Mouse (Mus musculus): ENCODE measurements around the gene Map3k7cl. TPM values are rescaled to one million over a fixed set of nuclear protein-coding genes. Genes with fewer than 3 reads are reported as not detected.

Map3k7cl gene
- not detected in 2 replicates for polyA plus RNA-seq (2014; fragmentation: Nextera tagmentation; extraction: Ambion mirVana)

DNA sequence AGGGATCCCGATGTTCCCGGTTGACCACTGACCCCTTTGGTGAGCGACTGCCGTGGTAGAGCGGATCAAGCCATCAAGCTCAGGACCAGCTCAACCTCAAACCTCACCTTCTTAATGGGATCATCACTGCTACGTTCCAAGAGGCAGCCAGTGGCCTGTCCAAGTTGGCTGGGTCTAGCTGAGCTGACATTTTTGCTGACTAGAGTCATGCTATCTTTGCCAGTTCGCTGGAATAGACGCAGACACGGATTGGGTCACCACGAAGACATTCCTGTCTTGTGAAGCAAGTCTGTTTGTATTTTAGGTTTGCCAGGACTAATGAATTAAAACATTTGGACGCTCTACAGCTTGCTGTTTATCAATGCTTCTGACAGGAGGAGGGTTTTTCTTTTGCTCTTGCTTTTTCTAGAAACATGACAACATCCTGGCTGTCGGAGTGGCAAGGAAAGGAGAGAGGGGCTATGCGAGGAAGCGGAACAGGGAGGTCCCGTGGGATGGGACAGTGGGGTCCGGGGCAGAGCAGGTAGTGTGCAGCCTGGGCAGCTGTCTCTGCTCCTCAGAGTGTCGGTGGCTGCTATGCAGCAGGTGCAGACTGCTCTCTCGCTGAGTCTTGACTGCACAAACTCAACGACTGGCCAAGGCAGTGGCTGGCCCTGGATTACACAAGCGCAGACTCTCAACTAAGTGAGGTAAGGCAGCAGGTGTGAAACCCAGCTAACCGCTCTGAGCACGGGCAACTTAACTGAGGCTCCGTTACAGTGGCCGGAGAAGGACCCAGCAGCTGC, at the start of gene Map3k7cl:
TSS of gene Map3k7cl (plus strand) at position 424 of the 785 bp plus-strand sequence.
- ATAC-seq (ENCODE audit: low FRiP score), result no peak
- H3K4me1 ChIP-seq (ENCODE audit: control insufficient read depth, insufficient read depth, low read length), result no peaks in the 10 kb centered on the region
- WGBS, result 85% methylated on average over 24 of the region's 24 CpGs
- H3K27ac ChIP-seq (ENCODE audit: low read depth, low read length), result no peak within 1 kb of the TSS
- H3K4me3 ChIP-seq (ENCODE audit: low read depth, low read length), result no peak within 1 kb of the TSS
- H3K27me3 ChIP-seq (ENCODE audit: control insufficient read depth, insufficient read depth, low read length), result no peaks in the 10 kb centered on the region
- H3K36me3 ChIP-seq (ENCODE audit: control insufficient read depth, insufficient read depth, low read length), result no peaks in the 10 kb centered on the region
- no peak within 1 kb of the TSS for H3K9ac ChIP-seq (ENCODE audit: low read length)
- DNase-seq (ENCODE audit: low spot score, missing footprints), result no peak
- no peak within 1 kb of the TSS for H3K4me2 ChIP-seq
- H3K9me3 ChIP-seq (ENCODE audit: control insufficient read depth, low read length), result no peaks in the 10 kb centered on the region

DNA sequence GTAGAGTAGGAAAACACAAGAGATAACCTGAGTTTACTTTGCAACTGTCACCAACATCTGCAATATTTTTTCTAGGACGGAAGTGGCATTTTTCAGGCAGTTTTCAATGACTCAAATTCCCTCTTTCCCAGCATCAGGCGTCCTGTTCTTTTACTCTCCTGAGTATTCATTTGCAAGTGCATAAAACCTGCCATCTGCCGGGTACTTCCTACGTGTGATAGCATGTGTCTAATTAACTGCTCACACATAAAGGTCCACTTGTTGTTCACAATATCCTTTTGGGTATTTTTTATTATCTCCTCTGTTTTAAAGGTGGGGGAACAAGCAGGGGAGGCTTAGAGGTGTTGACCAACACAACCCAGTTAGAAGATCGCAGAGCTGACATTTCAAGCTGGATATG, 41.4 kb upstream of the Map3k7cl start:
- H3K4me3 ChIP-seq (ENCODE audit: low read depth, low read length), result no peak overlapping the region
- H3K9ac ChIP-seq (ENCODE audit: low read length), result no peak overlapping the region
- no peak for DNase-seq (ENCODE audit: low spot score, missing footprints)
- H3K27ac ChIP-seq (ENCODE audit: low read depth, low read length), result no peak overlapping the region
- no peak for ATAC-seq (ENCODE audit: low FRiP score)
- H3K4me2 ChIP-seq, result no peak overlapping the region
- H3K4me1 ChIP-seq (ENCODE audit: control insufficient read depth, insufficient read depth, low read length), result no peaks in the 10 kb centered on the region
- H3K36me3 ChIP-seq (ENCODE audit: control insufficient read depth, insufficient read depth, low read length), result no peaks in the 10 kb centered on the region
- WGBS, result 80% methylated on average over 5 of the region's 5 CpGs
- no peaks in the 10 kb centered on the region for H3K9me3 ChIP-seq (ENCODE audit: control insufficient read depth, low read length)
- no peaks in the 10 kb centered on the region for H3K27me3 ChIP-seq (ENCODE audit: control insufficient read depth, insufficient read depth, low read length)

DNA sequence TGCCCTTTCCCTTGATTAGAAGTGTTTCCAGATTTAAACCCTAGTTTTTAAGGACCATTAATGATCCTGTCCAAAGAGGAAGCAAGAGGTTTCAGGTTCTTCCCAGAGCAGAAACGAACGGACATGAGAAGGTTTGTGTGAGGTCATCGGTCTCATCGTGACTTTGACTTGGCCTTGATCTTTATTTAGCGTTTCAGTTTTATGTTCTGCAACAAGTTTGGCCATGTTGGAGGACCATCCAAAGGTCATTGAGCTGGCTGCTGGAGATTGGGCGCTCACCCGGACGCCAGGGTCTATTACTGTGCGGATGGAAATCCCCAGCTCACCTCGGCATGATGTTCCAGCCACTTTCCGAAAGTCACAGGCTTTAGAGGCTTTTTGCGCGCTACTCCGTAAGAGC, 40.8 kb upstream of the Map3k7cl start:
- no peaks in the 10 kb centered on the region for H3K27me3 ChIP-seq (ENCODE audit: control insufficient read depth, insufficient read depth, low read length)
- ATAC-seq (ENCODE audit: low FRiP score) (no peak), DNase-seq (ENCODE audit: low spot score, missing footprints) (no peak)
- no peaks in the 10 kb centered on the region for H3K36me3 ChIP-seq (ENCODE audit: control insufficient read depth, insufficient read depth, low read length)
- no peaks in the 10 kb centered on the region for H3K4me1 ChIP-seq (ENCODE audit: control insufficient read depth, insufficient read depth, low read length)
- no peak overlapping the region for H3K9ac ChIP-seq (ENCODE audit: low read length)
- no peak overlapping the region for H3K4me3 ChIP-seq (ENCODE audit: low read depth, low read length)
- H3K27ac ChIP-seq (ENCODE audit: low read depth, low read length), result no peak overlapping the region
- WGBS, result 94% methylated on average over 14 of the region's 14 CpGs
- no peaks in the 10 kb centered on the region for H3K9me3 ChIP-seq (ENCODE audit: control insufficient read depth, low read length)
- no peak overlapping the region for H3K4me2 ChIP-seq

DNA sequence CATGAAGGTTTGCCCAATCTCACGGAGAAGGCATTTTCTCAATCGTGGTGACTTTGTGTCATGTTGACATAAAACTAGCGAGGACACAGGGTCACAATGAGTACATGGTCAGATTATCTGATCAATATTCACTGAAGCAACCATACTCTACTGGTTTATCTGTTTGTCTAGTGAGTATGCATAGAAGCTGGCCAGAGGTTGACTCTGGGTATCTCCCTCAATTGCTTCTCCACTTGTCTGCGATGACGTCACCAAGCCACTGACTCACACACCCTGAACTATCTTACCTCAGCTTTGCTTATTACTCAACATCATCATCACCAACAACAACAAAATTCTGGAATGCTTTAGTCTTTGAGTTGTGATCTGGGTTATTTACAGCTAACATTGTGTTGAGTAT, 28.9 kb upstream of the Map3k7cl start:
- no peak overlapping the region for H3K4me3 ChIP-seq (ENCODE audit: low read depth, low read length)
- no peak overlapping the region for H3K27ac ChIP-seq (ENCODE audit: low read depth, low read length)
- WGBS, result 84% methylated on average over 5 of the region's 5 CpGs
- no peaks in the 10 kb centered on the region for H3K27me3 ChIP-seq (ENCODE audit: control insufficient read depth, insufficient read depth, low read length)
- ATAC-seq (ENCODE audit: low FRiP score) (no peak), DNase-seq (ENCODE audit: low spot score, missing footprints) (no peak)
- no peak overlapping the region for H3K4me2 ChIP-seq
- H3K4me1 ChIP-seq (ENCODE audit: control insufficient read depth, insufficient read depth, low read length), result no peaks in the 10 kb centered on the region
- no peaks in the 10 kb centered on the region for H3K36me3 ChIP-seq (ENCODE audit: control insufficient read depth, insufficient read depth, low read length)
- no peaks in the 10 kb centered on the region for H3K9me3 ChIP-seq (ENCODE audit: control insufficient read depth, low read length)
- no peak overlapping the region for H3K9ac ChIP-seq (ENCODE audit: low read length)

DNA sequence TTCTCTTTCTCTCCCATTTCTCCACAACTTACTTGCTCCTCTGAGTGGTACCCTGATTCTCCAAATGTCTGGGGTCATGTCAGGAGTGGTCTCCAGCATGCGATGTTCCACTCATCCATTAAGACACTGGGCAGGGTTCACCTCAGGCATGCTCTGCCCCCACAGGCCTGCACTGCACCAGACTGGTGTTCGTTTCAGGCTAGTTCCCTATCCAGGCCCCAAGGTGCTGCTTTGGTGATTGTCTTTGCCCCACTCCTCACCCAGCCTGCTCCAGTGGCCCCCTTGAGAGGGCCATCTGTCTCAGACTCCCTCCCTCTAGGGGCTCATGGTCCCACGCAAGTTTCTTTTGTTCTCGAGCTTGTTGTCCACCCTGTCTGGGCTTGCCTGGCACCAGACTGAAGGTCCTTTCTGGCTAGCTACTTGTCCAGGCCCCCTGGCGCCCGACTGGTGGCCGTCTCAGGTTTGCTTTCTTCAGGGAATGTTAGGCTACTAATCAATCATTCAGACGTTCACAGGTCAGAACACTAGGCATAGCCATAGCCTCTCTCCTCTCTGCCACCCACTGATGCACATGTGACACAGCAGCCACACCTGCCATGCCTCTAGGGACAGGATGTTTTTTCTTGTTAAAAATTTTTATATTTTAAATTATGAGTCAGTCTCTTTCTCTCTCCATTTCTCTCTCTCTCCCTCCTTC, 25.4 kb upstream of the Map3k7cl start:
- 79% methylated on average over 8 of the region's 8 CpGs for WGBS
- no peak overlapping the region for H3K9ac ChIP-seq (ENCODE audit: low read length)
- ATAC-seq (ENCODE audit: low FRiP score) (no peak), DNase-seq (ENCODE audit: low spot score, missing footprints) (no peak)
- H3K9me3 ChIP-seq (ENCODE audit: control insufficient read depth, low read length), result no peaks in the 10 kb centered on the region
- no peaks in the 10 kb centered on the region for H3K27me3 ChIP-seq (ENCODE audit: control insufficient read depth, insufficient read depth, low read length)
- H3K36me3 ChIP-seq (ENCODE audit: control insufficient read depth, insufficient read depth, low read length), result no peaks in the 10 kb centered on the region
- H3K4me3 ChIP-seq (ENCODE audit: low read depth, low read length), result no peak overlapping the region
- no peaks in the 10 kb centered on the region for H3K4me1 ChIP-seq (ENCODE audit: control insufficient read depth, insufficient read depth, low read length)
- H3K4me2 ChIP-seq, result no peak overlapping the region
- H3K27ac ChIP-seq (ENCODE audit: low read depth, low read length), result no peak overlapping the region

DNA sequence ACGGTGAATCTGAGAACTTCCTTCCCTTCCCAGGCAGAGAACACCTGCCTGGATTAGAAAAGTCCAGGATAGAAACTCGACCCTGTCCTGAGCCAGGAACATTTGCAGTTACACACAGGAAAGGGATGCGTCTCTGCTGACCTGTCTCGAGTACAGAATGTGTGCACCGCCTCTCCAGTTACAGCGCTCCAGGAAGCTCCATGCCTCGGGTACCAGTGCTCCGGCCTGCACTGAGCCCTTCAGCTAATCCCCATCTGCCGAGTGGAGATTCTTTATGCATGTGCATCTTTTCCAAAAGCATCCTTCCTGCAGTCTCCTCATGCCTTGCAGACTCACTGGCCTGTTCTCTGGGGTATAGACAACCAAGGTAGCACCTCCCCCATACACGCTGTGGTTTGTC, 24.4 kb upstream of the Map3k7cl start:
- Histone ChIP-seq H3K36me3 (ENCODE audit: control insufficient read depth, insufficient read depth, low read length) (no peaks in the 10 kb centered on the region), H3K9ac (ENCODE audit: low read length) (no peak overlapping the region), H3K4me2 (no peak overlapping the region), H3K4me1 (ENCODE audit: control insufficient read depth, insufficient read depth, low read length) (no peaks in the 10 kb centered on the region), H3K4me3 (ENCODE audit: low read depth, low read length) (no peak overlapping the region), H3K9me3 (ENCODE audit: control insufficient read depth, low read length) (no peaks in the 10 kb centered on the region), H3K27ac (ENCODE audit: low read depth, low read length) (no peak overlapping the region), H3K27me3 (ENCODE audit: control insufficient read depth, insufficient read depth, low read length) (no peaks in the 10 kb centered on the region)
- DNase-seq (ENCODE audit: low spot score, missing footprints) (no peak), ATAC-seq (ENCODE audit: low FRiP score) (no peak)
- WGBS, result 78% methylated on average over 10 of the region's 10 CpGs

DNA sequence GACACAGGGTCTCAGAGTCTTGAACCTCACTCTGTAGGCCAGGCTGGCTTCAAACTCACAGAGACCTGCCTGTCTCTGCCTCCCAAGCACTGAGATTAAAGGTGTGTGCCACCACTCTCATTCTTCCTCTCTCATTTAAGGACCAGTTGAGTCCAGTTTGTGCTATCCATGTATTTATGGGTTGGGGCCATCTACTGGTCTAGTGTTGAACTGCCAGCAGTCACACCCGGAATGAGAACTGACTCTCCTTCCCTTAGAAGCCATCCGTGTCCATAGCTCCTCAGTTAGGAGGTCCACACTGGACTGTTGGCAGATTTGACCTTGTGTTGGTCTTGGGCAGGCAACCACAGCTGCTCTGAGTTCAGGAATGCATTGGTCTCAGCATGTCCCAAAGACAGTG, 4.8 kb upstream of the Map3k7cl start:
- Histone ChIP-seq H3K4me2 (no peak overlapping the region), H3K4me3 (ENCODE audit: low read depth, low read length) (no peak overlapping the region), H3K9ac (ENCODE audit: low read length) (no peak overlapping the region), H3K4me1 (ENCODE audit: control insufficient read depth, insufficient read depth, low read length) (no peaks in the 10 kb centered on the region), H3K9me3 (ENCODE audit: control insufficient read depth, low read length) (no peaks in the 10 kb centered on the region), H3K36me3 (ENCODE audit: control insufficient read depth, insufficient read depth, low read length) (no peaks in the 10 kb centered on the region), H3K27me3 (ENCODE audit: control insufficient read depth, insufficient read depth, low read length) (no peaks in the 10 kb centered on the region), H3K27ac (ENCODE audit: low read depth, low read length) (no peak overlapping the region)
- DNase-seq (ENCODE audit: low spot score, missing footprints), result no peak
- no peak for ATAC-seq (ENCODE audit: low FRiP score)
- 61% methylated on average over 2 of the region's 2 CpGs for WGBS

DNA sequence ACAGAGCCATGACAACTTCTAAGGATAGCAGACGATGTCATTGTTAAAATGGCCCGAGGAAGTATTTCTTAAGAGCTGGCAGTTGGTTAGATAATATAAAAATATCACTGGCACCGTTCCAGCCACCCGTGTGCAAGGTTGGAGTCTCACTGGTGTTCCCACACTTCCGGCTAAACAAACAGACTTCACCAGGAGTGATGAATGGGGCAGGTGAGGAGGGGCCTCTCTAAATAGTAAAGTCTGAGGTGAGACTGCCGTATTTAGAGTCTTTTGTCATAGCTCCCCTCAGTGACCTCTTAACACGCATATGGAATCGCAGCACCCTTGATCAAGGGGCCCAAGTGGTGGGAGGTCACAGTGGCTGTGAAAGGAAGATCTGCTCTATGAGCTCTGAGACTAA, 3.2 kb downstream of the Map3k7cl start:
- ATAC-seq (ENCODE audit: low FRiP score) (no peak), DNase-seq (ENCODE audit: low spot score, missing footprints) (no peak)
- H3K27me3 ChIP-seq (ENCODE audit: control insufficient read depth, insufficient read depth, low read length), result no peaks in the 10 kb centered on the region
- no peaks in the 10 kb centered on the region for H3K36me3 ChIP-seq (ENCODE audit: control insufficient read depth, insufficient read depth, low read length)
- WGBS, result 78% methylated on average over 8 of the region's 8 CpGs
- no peak overlapping the region for H3K4me3 ChIP-seq (ENCODE audit: low read depth, low read length)
- H3K9me3 ChIP-seq (ENCODE audit: control insufficient read depth, low read length), result no peaks in the 10 kb centered on the region
- H3K4me1 ChIP-seq (ENCODE audit: control insufficient read depth, insufficient read depth, low read length), result no peaks in the 10 kb centered on the region
- H3K9ac ChIP-seq (ENCODE audit: low read length), result no peak overlapping the region
- H3K27ac ChIP-seq (ENCODE audit: low read depth, low read length), result no peak overlapping the region
- H3K4me2 ChIP-seq, result no peak overlapping the region

DNA sequence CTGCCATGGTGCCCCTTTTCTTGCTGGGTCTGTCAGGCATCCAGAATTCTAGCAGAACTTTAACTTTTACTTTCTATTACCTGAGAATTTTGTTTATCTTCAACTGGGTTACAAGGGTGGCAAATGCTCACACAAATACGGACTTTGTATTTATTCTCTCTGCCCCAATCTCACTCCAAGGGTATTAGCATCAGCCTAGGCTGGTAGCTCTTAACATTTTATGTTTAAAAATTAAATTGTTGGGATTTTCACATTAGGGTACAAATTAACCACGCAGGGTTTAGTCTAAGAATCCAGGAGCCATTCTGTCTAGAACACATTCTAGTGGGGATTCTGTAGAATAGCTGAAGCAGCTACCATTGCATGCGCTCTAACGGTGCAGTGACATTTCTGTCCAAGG, 8.4 kb downstream of the Map3k7cl start:
- no peak overlapping the region for H3K4me3 ChIP-seq (ENCODE audit: low read depth, low read length)
- 86% methylated on average over 4 of the region's 4 CpGs for WGBS

More for the DNA sequence above, 8.4 kb downstream of the Map3k7cl start:
- H3K27me3 ChIP-seq (ENCODE audit: control insufficient read depth, insufficient read depth, low read length), result no peaks in the 10 kb centered on the region
- no peak for ATAC-seq (ENCODE audit: low FRiP score)
- H3K4me1 ChIP-seq (ENCODE audit: control insufficient read depth, insufficient read depth, low read length), result no peaks in the 10 kb centered on the region
- H3K4me2 ChIP-seq, result no peak overlapping the region
- DNase-seq (ENCODE audit: low spot score, missing footprints), result no peak
- H3K27ac ChIP-seq (ENCODE audit: low read depth, low read length), result no peak overlapping the region
- H3K9ac ChIP-seq (ENCODE audit: low read length), result no peak overlapping the region
- no peaks in the 10 kb centered on the region for H3K36me3 ChIP-seq (ENCODE audit: control insufficient read depth, insufficient read depth, low read length)
- no peaks in the 10 kb centered on the region for H3K9me3 ChIP-seq (ENCODE audit: control insufficient read depth, low read length)

All from midbrain, embryonic 11.5 days (tissue).